Mouse (Mus musculus) MEL (cell line): ENCODE measurements around the gene Naa80. TPM values are rescaled to one million over a fixed set of nuclear protein-coding genes. Genes with fewer than 3 reads are reported as not detected.

Experiments used
- DNase-seq: peaks from one replicate; pipeline ENCODE4 v3.0.0; 2011; ENCODE audit warnings: low read depth, low spot score
- H3K27ac ChIP-seq: 2 replicates; pipeline ENCODE4 v1.5.1; 2012; ENCODE audit warnings: low read depth, mild to moderate bottlenecking, control low read depth, low read length, moderate library complexity; ENCODE audit not compliant: control insufficient read depth
- H3K27me3 ChIP-seq, 2 experiments: fragments of 150-350 bp in 1 of 2; sonication (generic) in 1 of 2; 2 replicates each; pipeline ENCODE4 v1.6.1; 2012; ENCODE audit warnings: low read length in 2 of 2, mild to moderate bottlenecking in 2 of 2, improper control_type of control experiment in 1 of 2, moderate library complexity in 1 of 2; ENCODE audit not compliant: insufficient read depth in 2 of 2, control insufficient read depth in 1 of 2
- H3K36me3 ChIP-seq, 2 experiments: 2 replicates each; pipeline ENCODE4 v1.6.1; 2012 to 2014; ENCODE audit warnings: low read length in 2 of 2, improper control_type of control experiment in 1 of 2, inconsistent platforms in 1 of 2, mild to moderate bottlenecking in 1 of 2; ENCODE audit not compliant: insufficient read depth in 2 of 2, control insufficient read depth in 1 of 2
- H3K4me1 ChIP-seq, 2 experiments: fragments of 150-350 bp in 1 of 2; sonication (generic) in 1 of 2; 2 replicates each; pipeline ENCODE4 v1.6.1; 2012; ENCODE audit warnings: low read length in 2 of 2, improper control_type of control experiment in 1 of 2, mild to moderate bottlenecking in 1 of 2; ENCODE audit not compliant: insufficient read depth in 2 of 2, control insufficient read depth in 1 of 2
- H3K4me3 ChIP-seq, 2 experiments: fragments of 150-350 bp in 1 of 2; sonication (generic) in 1 of 2; 2 replicates each; pipeline ENCODE4 v1.5.1; 2012; ENCODE audit warnings: low read depth in 2 of 2, low read length in 2 of 2, mild to moderate bottlenecking in 2 of 2, moderate library complexity in 2 of 2, control low read depth in 1 of 2, improper control_type of control experiment in 1 of 2; ENCODE audit not compliant: control insufficient read depth in 1 of 2, insufficient read depth in 1 of 2
- H3K79me2 ChIP-seq: 2 replicates; pipeline ENCODE4 v1.6.1; 2012; ENCODE audit warnings: mild to moderate bottlenecking, low read length, moderate library complexity; ENCODE audit not compliant: control insufficient read depth, poor library complexity, insufficient read depth
- H3K9ac ChIP-seq: 2 replicates; pipeline ENCODE4 v1.6.1; 2012; ENCODE audit warnings: low read depth, mild to moderate bottlenecking, control low read depth, low read length, moderate library complexity; ENCODE audit not compliant: control insufficient read depth, poor library complexity, severe bottlenecking
- H3K9me3 ChIP-seq: fragments of 150-350 bp; sonication (generic); replicated peaks from 2 replicates; pipeline ENCODE4 v1.6.1; 2012; ENCODE audit warnings: mild to moderate bottlenecking, low read length, improper control_type of control experiment, moderate library complexity; ENCODE audit not compliant: insufficient read depth
- CHD2 ChIP-seq: IDR thresholded peaks from 2 replicates; pipeline ENCODE4 v1.6.1; 2011; ENCODE audit warnings: low read length, improper control_type of control experiment
- CTCF ChIP-seq, 3 experiments: IDR thresholded peaks in 2 of 3; conservative IDR thresholded peaks in 1 of 3; 2 replicates each; pipeline ENCODE4 v1.5.1; 2011 to 2012; ENCODE audit warnings: low read length in 3 of 3, low read depth in 2 of 3, mild to moderate bottlenecking in 2 of 3, improper control_type of control experiment in 1 of 3, inconsistent platforms in 1 of 3, mixed read lengths in 1 of 3, moderate library complexity in 1 of 3; ENCODE audit not compliant: control insufficient read depth in 1 of 3, insufficient read depth in 1 of 3, poor library complexity in 1 of 3, severe bottlenecking in 1 of 3
- ELF1 ChIP-seq: IDR thresholded peaks from 2 replicates; pipeline ENCODE4 v1.6.1; 2014; ENCODE audit warnings: low read depth, mild to moderate bottlenecking, inconsistent platforms, low read length, improper control_type of control experiment, moderate library complexity
- EP300 ChIP-seq, 2 experiments: IDR thresholded peaks; 2 replicates each; pipeline ENCODE4 v1.6.1; 2011; ENCODE audit warnings: improper control_type of control experiment in 2 of 2, low read length in 2 of 2, low read depth in 1 of 2, mild to moderate bottlenecking in 1 of 2
- ETS1 ChIP-seq: IDR thresholded peaks from 2 replicates; pipeline ENCODE4 v1.6.1; 2012; ENCODE audit warnings: low read depth, mild to moderate bottlenecking, inconsistent platforms, low read length, improper control_type of control experiment, moderate library complexity
- KAT2A ChIP-seq: conservative IDR thresholded peaks from 2 replicates; pipeline ENCODE4 v1.6.1; 2012; ENCODE audit warnings: low read depth, low read length, improper control_type of control experiment, inconsistent platforms
- MAZ ChIP-seq: IDR thresholded peaks from 2 replicates; pipeline ENCODE4 v1.6.1; 2012; ENCODE audit warnings: low read depth, mild to moderate bottlenecking, inconsistent platforms, low read length, improper control_type of control experiment
- MYB ChIP-seq: IDR thresholded peaks from 2 replicates; pipeline ENCODE4 v1.6.1; 2011; ENCODE audit warnings: mild to moderate bottlenecking, low read depth, low read length, improper control_type of control experiment
- NRF1 ChIP-seq: IDR thresholded peaks from 2 replicates; pipeline ENCODE4 v1.6.1; 2014; ENCODE audit warnings: low read depth, mild to moderate bottlenecking, inconsistent platforms, low read length, improper control_type of control experiment, moderate library complexity; ENCODE audit not compliant: poor library complexity, insufficient read depth, severe bottlenecking
- RAD21 ChIP-seq: IDR thresholded peaks from 2 replicates; pipeline ENCODE4 v1.6.1; 2011; ENCODE audit warnings: mild to moderate bottlenecking, low read depth, low read length, improper control_type of control experiment
- ZMIZ1 ChIP-seq: IDR thresholded peaks from 2 replicates; pipeline ENCODE4 v1.6.1; 2012; ENCODE audit warnings: low read depth, mild to moderate bottlenecking, inconsistent platforms, low read length, improper control_type of control experiment, moderate library complexity
- ZNF384 ChIP-seq: IDR thresholded peaks from 2 replicates; pipeline ENCODE4 v1.6.1; 2012; ENCODE audit warnings: low read depth, mild to moderate bottlenecking, inconsistent platforms, low read length, improper control_type of control experiment
- polyA plus RNA-seq, 2 experiments: library from polyadenylated mRNA; stranded (reverse) in 1 of 2; unstranded in 1 of 2; fragments of >175 nt in 1 of 2; fragments of >200 nt in 1 of 2; gene quantifications; 2 replicates each; pipeline versions ENCODE4 v1.2.1 to v1.2.4; 2012; ENCODE audit warnings: low replicate concordance in 2 of 2, low read depth in 1 of 2; ENCODE audit not compliant: insufficient read length in 2 of 2, insufficient read depth in 1 of 2, missing spikeins in 1 of 2
- total RNA-seq: library from RNA; depleted of rRNA; stranded (reverse); fragments of 300-350 nt; gene quantifications from 2 replicates; pipeline ENCODE4 v1.2.3, GENCODE M21; 2012

Naa80 gene
- total and polyA plus RNA-seq, 3 experiments = 14.3 to 74.0 TPM; not detected in 1

- H3K4me3 ChIP-seq = no peak overlapping the region
- DNase-seq = no peak
- TF ChIP-seq CHD2 (no peak), ELF1 (no peak), ZNF384 (no peak)
- TF ChIP-seq, all 39 proteins: peak for 0
- Histone ChIP-seq H3K4me1 (peaks cover 13 to 26% of the 10 kb centered on the region in 2 experiments), H3K9me3 (no peaks in the 10 kb centered on the region), H3K36me3 (peaks cover 1 to 18% of the 10 kb centered on the region in 2 experiments; a peak in 3 of 4 replicates), H3K79me2 (peaks cover 34% of the 10 kb centered on the region), H3K27me3 (no peaks in the 10 kb centered on the region), H3K9ac (peak overlapping the region; percentile 5; the same call in 1 of the 2 replicates), H3K27ac (peak overlapping the region; percentile 25)
Observed at GRCm38 (mm10) chr9:107624951-107625350, 46.3 kb downstream of the Naa80 start.

GRCm38 (mm10) chr9:107625351-107626128 lies 46.9 kb downstream of the Naa80 start:
- H3K4me1 ChIP-seq = peaks cover 13 to 28% of the 10 kb centered on the region in 2 experiments

GRCm38 (mm10) chr9:107626158-107626843 lies 47.6 kb downstream of the Naa80 start:
- Histone ChIP-seq H3K79me2 (peaks cover 41% of the 10 kb centered on the region), H3K36me3 (peaks cover 1 to 18% of the 10 kb centered on the region in 2 experiments; a peak in 3 of 4 replicates), H3K27me3 (no peaks in the 10 kb centered on the region), H3K4me1 (peaks cover 13 to 28% of the 10 kb centered on the region in 2 experiments), H3K9me3 (no peaks in the 10 kb centered on the region), H3K27ac (no peak overlapping the region)
- no peak for DNase-seq
- TF ChIP-seq ZMIZ1 (no peak), RAD21 (no peak)
- TF ChIP-seq, all 39 proteins: peak for 0
- H3K4me3 ChIP-seq = no peak overlapping the region
- no peak overlapping the region for H3K9ac ChIP-seq

More at GRCm38 (mm10) chr9:107625351-107626128, 46.9 kb downstream of the Naa80 start:
- H3K27me3 ChIP-seq = no peaks in the 10 kb centered on the region
- H3K79me2 ChIP-seq = peaks cover 34% of the 10 kb centered on the region
- no peak overlapping the region for H3K27ac ChIP-seq
- TF ChIP-seq NRF1 (no peak), KAT2A (no peak), ETS1 (no peak), MAZ (no peak), RAD21 (no peak), EP300 (IDR thresholded peaks at IDR 0.05; ENCODE audit: low read depth in 1 of 2, low read length in 2 of 2) (no peak), CTCF (IDR thresholded peaks at IDR 0.05 in 2 of 3, conservative IDR thresholded peaks at IDR 0.05 in 1 of 3; ENCODE audit: control insufficient read depth in 1 of 3, insufficient read depth in 1 of 3, low read depth in 2 of 3, low read length in 3 of 3, poor library complexity in 1 of 3, severe bottlenecking in 1 of 3) (peak; percentile 11 to 38 (median 36); a peak in 4 of 6 replicates), MYB (no peak)
- no peak overlapping the region for H3K4me3 ChIP-seq
- H3K36me3 ChIP-seq = peaks cover 1 to 18% of the 10 kb centered on the region in 2 experiments; a peak in 3 of 4 replicates
- H3K9ac ChIP-seq = no peak overlapping the region
- peak; percentile 42 for DNase-seq
- H3K9me3 ChIP-seq = no peaks in the 10 kb centered on the region
